Mouse (Mus musculus) frontal cortex, postnatal 36 days (tissue): Measurements from ENCODE around the gene Gm42906.

Source experiments
- DNase-seq, 2 experiments: peaks; one replicate each; pipeline ENCODE4 v3.0.0; 2022; ENCODE audit warnings: low spot score in 2 of 2

The Gm42906 gene

GRCm38 (mm10) chr5:151189321-151189720 is 238.6 kb downstream of the Gm42906 start:
- no peak for DNase-seq

- no peak for DNase-seq
These were observed 239.3 kb downstream of the Gm42906 start for GRCm38 (mm10) chr5:151188659-151189058.

- no peak for DNase-seq
These were observed 240.6 kb downstream of the Gm42906 start for GRCm38 (mm10) chr5:151187336-151187735.

GRCm38 (mm10) chr5:151185286-151185856 is 242.6 kb downstream of the Gm42906 start:
- DNase-seq, result no peak

GRCm38 (mm10) chr5:151183656-151184240 is 244.2 kb downstream of the Gm42906 start:
- no peak for DNase-seq

DNA sequence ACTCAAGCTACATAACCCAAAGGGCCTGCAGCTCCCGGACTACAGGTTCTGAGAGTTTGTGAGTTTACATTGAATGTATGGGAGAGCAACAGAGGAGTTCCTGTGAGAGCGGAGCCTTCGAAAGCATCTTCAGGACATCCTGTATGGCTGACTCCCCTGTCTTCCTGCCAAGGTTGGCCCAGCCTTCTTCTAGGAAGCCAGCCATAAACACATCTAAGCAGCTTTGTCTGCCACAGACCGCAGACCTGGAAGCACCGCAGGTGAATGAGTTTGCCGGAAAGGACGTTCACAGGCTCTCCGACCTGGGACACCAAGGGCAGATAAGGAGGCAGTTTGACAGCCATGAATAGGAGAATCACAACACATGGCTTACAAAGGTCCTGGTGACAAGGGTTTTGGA is 246.7 kb downstream of the Gm42906 start:
- no peak for DNase-seq

- no peak for DNase-seq
These were observed 247.7 kb downstream of the Gm42906 start for GRCm38 (mm10) chr5:151180176-151180785.

DNA sequence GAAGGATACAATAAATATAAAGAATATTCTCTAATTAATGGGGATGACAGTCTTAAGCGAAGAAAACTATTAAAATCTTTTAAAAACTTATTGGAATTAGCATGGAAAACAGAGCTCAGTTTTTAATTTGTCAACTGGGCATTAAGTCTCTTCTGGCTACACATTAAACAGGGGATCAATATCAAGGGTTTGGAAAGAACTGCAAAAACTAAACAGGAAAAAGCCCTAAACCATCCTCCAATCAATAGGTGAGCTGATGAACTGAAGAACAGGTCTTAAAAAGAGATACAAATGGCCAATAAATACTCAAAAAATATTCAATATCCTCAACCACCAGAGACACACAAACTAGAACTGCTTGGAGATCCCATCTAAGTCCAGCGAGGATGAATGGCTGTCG is 250.8 kb downstream of the Gm42906 start:
- no peak for DNase-seq

DNA sequence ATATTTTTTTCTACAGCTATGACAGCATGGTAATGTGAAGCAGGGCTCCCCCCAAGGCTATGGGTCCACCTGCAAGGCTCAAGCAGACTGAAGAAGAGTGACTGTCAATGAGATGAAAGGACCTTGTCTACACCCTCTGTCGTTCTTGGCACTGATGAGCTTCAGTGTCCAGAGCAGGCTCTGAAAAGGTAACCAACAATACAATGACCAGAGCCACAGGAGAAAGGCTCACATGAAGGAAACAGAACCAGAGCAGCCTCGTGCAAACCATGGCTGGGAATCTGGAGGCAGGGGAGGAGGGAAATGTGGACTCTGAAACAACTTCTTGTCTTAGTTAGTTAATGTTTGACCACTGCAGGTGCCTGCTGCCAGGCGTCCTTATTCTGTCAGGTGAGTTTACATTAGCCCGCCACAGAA is 252.1 kb downstream of the Gm42906 start:
- DNase-seq, result no peak

DNA sequence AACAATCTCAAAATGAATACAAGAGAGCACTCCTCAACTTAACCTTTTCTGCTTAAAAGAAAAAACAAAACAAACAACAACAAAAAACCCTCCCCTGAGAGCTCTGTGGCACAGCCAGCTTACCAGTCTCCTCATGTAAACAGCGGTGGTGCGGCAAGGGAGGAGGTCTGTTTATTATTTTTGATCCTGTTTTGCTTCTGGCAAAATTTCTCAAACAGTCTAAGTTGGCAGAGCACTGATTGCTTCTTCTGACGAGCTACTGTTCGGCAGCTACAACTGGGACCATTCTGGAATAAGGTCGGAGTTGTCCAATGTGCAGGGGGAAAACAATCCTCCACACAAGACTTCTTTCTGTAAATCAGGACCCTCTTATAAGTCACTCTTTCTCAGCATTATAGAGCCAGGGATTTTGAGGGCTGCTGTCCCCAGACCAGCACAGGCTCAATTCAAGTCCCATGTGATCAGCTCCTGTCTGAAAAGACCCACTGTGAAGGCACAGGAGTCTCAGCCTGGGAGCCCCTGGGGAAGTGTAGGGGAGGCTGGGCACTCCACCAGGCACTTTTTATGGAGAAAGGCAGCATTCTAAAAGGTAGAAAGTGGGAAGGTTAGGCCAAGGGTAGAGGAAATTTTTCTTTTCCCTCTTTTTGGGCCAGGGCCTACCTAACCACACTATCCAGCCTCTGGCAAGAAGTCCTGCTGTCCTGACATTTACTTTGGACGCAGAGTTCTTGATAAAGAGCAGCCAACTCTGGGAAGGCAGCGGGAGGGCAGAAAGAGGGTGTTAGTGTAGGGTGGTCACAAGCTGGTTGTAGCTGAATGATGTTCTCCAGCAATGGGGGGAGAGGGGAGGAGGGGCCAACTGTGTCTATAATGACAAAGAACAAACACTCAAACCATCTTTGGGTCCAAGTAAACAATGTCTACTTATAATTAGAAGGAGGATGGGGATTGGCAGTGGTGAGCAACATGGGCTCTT is 253.2 kb downstream of the Gm42906 start:
- peak in 1 of 2 experiments; percentile 5 for DNase-seq

DNA sequence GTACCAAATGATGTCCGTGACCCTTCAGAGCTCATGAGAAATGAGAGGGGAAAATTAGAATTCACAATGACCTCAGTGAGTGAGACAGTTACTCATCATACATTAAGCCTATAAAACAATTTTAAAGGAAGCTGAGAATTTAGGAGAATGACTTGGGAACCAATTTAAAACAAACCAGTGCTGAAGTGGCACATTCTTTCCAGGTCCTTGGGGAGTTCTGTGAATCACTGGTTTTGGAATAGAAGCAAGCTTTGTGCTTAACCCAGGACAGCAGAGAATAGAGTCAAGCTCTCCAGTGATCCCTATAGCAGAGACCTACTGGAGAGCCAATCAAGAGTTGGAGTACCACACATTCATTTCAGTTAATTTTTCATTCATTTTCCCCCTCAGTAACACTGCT is 254.2 kb downstream of the Gm42906 start:
- no peak for DNase-seq

GRCm38 (mm10) chr5:151170168-151170750 is 257.7 kb downstream of the Gm42906 start:
- DNase-seq, result no peak

- DNase-seq, result no peak
These were observed 259.8 kb downstream of the Gm42906 start for GRCm38 (mm10) chr5:151168191-151168590.

DNA sequence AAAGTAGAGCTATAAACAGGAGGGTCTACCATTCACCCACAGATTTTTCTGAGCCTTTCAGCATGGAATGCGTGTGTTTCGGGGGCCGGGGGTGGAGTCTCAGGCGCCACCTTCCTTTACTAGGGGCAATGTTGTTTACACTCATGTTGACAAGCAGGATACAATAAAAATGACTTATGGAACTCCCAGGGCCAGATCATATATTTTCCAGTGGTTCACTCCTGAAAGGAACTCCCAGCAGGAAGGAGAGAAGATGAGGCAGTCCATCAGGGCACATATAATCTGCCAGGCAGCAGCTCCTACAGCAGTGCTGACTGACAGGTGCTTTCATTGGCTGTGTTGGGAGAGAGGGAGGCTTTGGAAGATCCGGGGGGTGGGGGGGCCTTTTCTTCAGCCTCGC is 260.3 kb downstream of the Gm42906 start:
- DNase-seq, result no peak

- peak; percentile 30 to 31 for DNase-seq
These were observed 261.7 kb downstream of the Gm42906 start for GRCm38 (mm10) chr5:151166266-151166665.

DNA sequence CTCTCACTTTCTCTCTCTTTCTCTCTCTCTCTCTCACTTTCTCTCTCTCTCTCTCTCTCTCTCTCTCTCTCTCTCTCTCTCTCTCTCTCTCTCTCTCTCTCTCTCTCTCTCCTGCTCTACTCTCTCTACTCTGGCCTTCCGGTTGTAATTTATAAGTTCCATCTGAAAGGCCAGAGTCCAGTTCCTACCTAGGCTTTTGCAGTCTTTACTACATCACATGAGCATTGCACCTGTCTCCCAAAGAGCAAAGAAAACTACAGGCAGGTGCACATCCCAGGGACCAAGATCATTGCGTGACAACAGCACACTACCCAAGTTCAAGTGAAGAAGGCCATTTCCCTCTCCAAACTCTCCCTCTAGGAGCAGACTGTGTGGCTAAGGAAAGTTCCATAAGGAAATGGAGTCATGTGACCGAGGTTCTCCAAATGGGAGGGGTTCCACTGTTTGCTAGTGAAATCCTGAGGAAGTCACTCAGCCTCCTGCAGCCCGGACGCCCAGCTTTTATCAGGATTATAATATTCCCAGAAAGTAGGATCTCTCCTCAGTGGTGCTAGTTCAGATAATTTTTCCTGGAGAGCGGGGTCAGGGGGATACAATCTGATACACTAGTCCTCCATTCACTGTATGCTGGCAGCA is 262.5 kb downstream of the Gm42906 start:
- DNase-seq, result no peak

GRCm38 (mm10) chr5:151164815-151165214 is 263.1 kb downstream of the Gm42906 start:
- no peak for DNase-seq

GRCm38 (mm10) chr5:151162642-151163041 is 265.3 kb downstream of the Gm42906 start:
- DNase-seq, result no peak

DNA sequence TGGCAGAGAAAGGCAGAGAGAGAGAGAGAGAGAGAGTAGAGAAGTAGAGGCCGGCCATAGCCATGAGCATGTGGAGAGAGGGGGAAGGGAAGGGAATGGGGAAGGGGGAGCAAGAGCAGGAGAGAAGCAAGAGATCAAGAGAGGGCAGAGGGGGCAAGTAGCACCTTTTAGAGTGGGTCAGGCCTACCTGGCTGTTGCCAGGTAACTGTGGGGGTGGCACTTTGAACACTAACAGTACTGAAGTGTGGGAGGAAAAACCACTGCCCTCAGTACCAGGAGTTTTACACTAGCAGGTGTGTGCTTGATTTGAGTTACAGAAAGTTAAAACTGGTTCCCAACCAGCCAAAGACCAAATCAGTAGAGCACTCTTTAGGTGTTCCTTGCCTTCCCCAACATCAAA is 272.7 kb downstream of the Gm42906 start:
- DNase-seq, result no peak

DNA sequence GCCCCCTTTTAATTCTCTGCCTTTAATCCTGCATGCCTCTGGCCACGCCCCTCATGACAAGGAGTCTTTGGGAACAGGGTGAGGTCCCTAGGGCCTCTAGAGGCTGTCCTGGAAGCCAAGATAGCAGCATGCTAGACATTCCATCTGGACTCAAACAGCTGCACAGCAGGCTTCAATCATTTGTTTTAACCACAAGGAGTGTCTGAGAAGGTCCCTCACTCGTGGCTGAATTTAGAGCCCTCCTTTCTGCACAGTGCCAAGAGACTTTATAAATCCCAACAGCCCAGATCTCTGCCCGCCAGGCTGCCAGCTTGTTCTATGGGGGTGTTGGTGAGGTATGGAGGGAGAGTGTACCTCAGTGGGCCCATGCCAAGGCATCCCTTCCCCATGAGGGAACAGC is 273.2 kb downstream of the Gm42906 start:
- DNase-seq, result no peak

DNA sequence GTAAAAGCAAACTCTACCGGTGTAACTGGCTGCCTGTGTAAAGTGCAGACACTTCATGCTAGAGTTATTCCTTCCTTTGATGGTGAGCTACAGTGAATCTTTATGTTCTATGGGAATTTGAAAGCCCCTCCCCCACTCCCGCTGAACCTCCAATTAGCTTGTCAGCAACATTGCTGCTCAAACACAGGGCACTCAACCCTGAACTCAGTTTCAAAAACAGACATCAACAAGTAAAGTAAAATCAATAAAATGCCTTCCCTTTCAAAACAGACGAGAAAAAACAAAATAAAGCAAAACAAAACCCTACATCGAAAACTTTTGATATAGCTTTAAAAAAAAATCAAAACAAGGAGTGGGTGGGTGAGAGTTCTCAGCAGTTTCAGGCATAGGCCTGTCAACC is 273.9 kb downstream of the Gm42906 start:
- no peak for DNase-seq
